Mouse (Mus musculus): ENCODE data around the gene Dynlt1b.
"Not testable (repeated sequence)": the region's sequence is repeated elsewhere in the genome, so short reads cannot be mapped to it uniquely, and the experiment has no call there.

DNA sequence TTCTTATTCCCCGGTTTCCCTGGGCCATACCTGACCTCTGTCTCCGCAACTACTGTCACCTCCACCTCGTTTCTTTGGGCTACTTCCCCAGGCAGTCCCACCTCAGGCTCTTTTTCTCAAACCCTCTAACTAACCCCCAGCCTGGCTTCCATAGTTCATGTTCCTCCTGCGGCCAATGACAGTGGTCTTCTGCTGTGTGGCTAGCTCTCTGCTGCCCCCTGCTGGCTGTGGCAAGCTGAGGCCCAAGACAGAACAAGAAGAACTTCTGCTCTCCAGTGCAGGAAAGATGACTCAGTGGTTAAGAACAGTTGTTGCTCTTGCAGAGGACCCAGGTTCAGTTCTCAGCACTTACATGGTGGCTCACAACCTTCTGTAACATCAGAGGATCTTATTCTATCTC lies 43.0 kb upstream of the Dynlt1b start:
- TF ChIP-seq POLR2A (IDR thresholded peaks at IDR 0.05; ENCODE audit: borderline replicate concordance, extremely low read depth, low read depth, low read length); CTCF (IDR thresholded peaks at IDR 0.05; ENCODE audit: insufficient read depth, low read length): not testable (repeated sequence)

All from lung, adult 2 months (tissue).